Mouse (Mus musculus) cortical plate, adult 2 months (tissue): Measurements from ENCODE around the gene Myh7. TPM values are rescaled to one million over a fixed set of nuclear protein-coding genes. Genes with fewer than 3 reads are reported as not detected.
"Not testable (repeated sequence)": the region's sequence is repeated elsewhere in the genome, so short reads cannot be mapped to it uniquely, and the experiment has no call there.

Experiments used
- H3K27ac ChIP-seq: fragments of 200-500 bp; 2 replicates; pipeline ENCODE4 v1.5.1; 2012; ENCODE audit warnings: low read length, control low read depth, inconsistent platforms; ENCODE audit not compliant: insufficient read depth
- H3K4me1 ChIP-seq: fragments of 200-500 bp; 2 replicates; pipeline ENCODE4 v1.6.1; 2011; ENCODE audit warnings: low read length; ENCODE audit not compliant: control insufficient read depth, insufficient read depth
- H3K4me3 ChIP-seq: fragments of 200-500 bp; 2 replicates; pipeline ENCODE4 v1.5.1; 2011; ENCODE audit warnings: mild to moderate bottlenecking, low read length, control low read depth; ENCODE audit not compliant: insufficient read depth
- CTCF ChIP-seq: fragments of 200-500 bp; IDR thresholded peaks from 2 replicates; pipeline ENCODE4 v1.5.1; 2011; ENCODE audit warnings: mild to moderate bottlenecking, control low read depth, low read length; ENCODE audit not compliant: insufficient read depth; ENCODE audit errors: extremely low read depth
- POLR2A ChIP-seq: fragments of 200-500 bp; IDR thresholded peaks from 2 replicates; pipeline ENCODE4 v1.6.1; 2011; ENCODE audit warnings: mild to moderate bottlenecking, low read length, control low read depth; ENCODE audit not compliant: insufficient read depth; ENCODE audit errors: extremely low read depth
- polyA plus RNA-seq: library from polyadenylated mRNA; depleted of rRNA; stranded (reverse); fragments of >200 nt; gene quantifications from 2 replicates; pipeline ENCODE4 v1.2.3, GENCODE M21; 2012

Myh7 gene
- polyA plus RNA-seq, 1 experiment = 29.0 TPM

- H3K27ac ChIP-seq = no peak overlapping the region
- TF ChIP-seq CTCF = no peak
- TF ChIP-seq POLR2A = no peak
- no peak overlapping the region for H3K4me3 ChIP-seq
- no peaks in the 10 kb centered on the region for H3K4me1 ChIP-seq
These were observed 43.9 kb downstream of the Myh7 start for GRCm38 (mm10) chr14:54950493-54950892.

GRCm38 (mm10) chr14:54948781-54949180, 45.6 kb downstream of the Myh7 start:
- no peak for TF ChIP-seq POLR2A
- no peak for TF ChIP-seq CTCF

GRCm38 (mm10) chr14:54947008-54947407, 47.4 kb downstream of the Myh7 start:
- H3K4me3 ChIP-seq, H3K27ac ChIP-seq, H3K4me1 ChIP-seq: not testable (repeated sequence)

More at GRCm38 (mm10) chr14:54948781-54949180, 45.6 kb downstream of the Myh7 start:
- Histone ChIP-seq H3K27ac (no peak overlapping the region), H3K4me3 (no peak overlapping the region), H3K4me1 (no peaks in the 10 kb centered on the region)

GRCm38 (mm10) chr14:54945975-54946704, 48.3 kb downstream of the Myh7 start:
- TF ChIP-seq POLR2A (no peak), CTCF (no peak)
- H3K27ac ChIP-seq = no peak overlapping the region
- H3K4me3 ChIP-seq = no peak overlapping the region
- H3K4me1 ChIP-seq = no peaks in the 10 kb centered on the region

GRCm38 (mm10) chr14:54944939-54945338, 49.5 kb downstream of the Myh7 start:
- H3K27ac ChIP-seq = no peak overlapping the region
- no peaks in the 10 kb centered on the region for H3K4me1 ChIP-seq
- no peak for TF ChIP-seq POLR2A
- TF ChIP-seq CTCF = no peak
- no peak overlapping the region for H3K4me3 ChIP-seq

- TF ChIP-seq CTCF (no peak), POLR2A (no peak)
- H3K4me1 ChIP-seq = no peaks in the 10 kb centered on the region
These were observed 50.5 kb downstream of the Myh7 start for GRCm38 (mm10) chr14:54943971-54944370.

GRCm38 (mm10) chr14:54942479-54942878, 51.9 kb downstream of the Myh7 start:
- TF ChIP-seq POLR2A (no peak), CTCF (no peak)
- H3K4me1 ChIP-seq = no peaks in the 10 kb centered on the region
- no peak overlapping the region for H3K4me3 ChIP-seq
- no peak overlapping the region for H3K27ac ChIP-seq

More at GRCm38 (mm10) chr14:54943971-54944370, 50.5 kb downstream of the Myh7 start:
- H3K4me3 ChIP-seq = no peak overlapping the region
- H3K27ac ChIP-seq = no peak overlapping the region

GRCm38 (mm10) chr14:54941024-54941978, 53.1 kb downstream of the Myh7 start:
- no peak overlapping the region for H3K27ac ChIP-seq
- no peak overlapping the region for H3K4me3 ChIP-seq
- no peaks in the 10 kb centered on the region for H3K4me1 ChIP-seq
- TF ChIP-seq POLR2A (no peak), CTCF (no peak)

- no peak overlapping the region for H3K4me3 ChIP-seq
- TF ChIP-seq POLR2A = no peak
- TF ChIP-seq CTCF = no peak
These were observed 54.3 kb downstream of the Myh7 start for GRCm38 (mm10) chr14:54940176-54940530.

More at GRCm38 (mm10) chr14:54940176-54940530, 54.3 kb downstream of the Myh7 start:
- H3K4me1 ChIP-seq = no peaks in the 10 kb centered on the region
- H3K27ac ChIP-seq = no peak overlapping the region
